Mouse (Mus musculus): Measurements from ENCODE around the gene Yae1d1.
"Not testable (repeated sequence)": the region's sequence is repeated elsewhere in the genome, so short reads cannot be mapped to it uniquely, and the experiment has no call there.

Yae1d1 gene

DNA sequence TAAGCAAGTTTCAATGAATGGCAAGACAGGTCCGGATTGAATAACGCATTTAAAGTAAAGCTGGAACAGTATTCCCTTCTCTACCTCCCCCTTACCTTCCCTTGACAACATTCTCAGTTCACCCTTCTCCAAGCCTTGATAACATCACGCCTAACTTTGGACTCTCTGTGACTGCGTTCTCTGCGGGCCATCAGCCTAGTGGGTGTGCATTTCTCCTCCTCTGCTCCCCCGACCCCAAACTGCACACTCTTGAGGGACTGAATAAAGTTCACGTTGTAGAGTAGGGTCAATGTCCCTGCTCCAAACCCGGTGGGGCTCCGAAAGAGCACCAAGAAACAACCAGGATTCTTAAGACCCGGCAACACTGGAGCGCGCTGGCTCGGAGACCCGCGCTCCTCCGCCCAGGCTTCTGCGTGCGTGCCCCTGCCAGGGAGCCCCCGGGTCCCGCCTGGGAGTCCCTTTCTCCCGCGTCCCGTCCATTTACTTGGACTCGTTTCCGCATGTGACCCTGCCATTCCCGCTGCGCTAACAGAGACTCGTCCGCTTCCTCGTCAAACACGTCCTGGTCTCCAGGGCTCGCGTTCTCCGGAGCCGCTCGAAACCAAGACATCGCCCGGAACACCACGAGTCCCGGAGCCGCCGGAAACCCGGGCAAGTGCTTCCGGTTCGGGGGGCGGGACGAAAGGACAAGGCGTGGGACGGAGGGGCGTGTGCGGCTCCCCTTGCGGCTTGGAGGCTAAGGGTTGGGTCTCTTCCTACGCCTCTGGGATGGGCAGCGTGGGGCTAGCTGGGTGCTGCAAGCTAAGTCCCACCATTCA, at the start of gene Yae1d1:
Gene Yae1d1 (minus strand): TSS at position 653 of the 818 bp plus-strand sequence.
- DNase-seq (ENCODE audit: low read depth, low spot score), result peak; percentile 84

DNA sequence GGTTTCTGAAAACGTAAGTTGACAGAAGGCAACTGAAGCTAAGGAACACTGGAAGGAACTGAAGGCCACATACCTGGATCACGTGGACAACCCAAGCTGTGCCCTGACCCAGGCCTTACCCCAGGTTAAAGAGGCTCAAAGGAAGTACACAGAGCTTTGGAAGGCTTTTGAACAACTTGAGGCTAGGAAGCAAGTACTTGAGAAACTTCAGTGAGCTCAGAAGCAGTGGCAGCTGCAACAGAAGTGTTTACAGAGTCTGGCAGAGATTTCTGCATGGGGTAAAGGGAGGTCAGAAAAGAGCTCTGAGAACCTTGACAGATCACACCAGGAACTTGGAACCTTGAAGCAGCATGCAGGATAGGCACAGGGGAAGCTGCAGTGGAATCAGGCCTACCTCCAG, 45.7 kb upstream of the Yae1d1 start:
- DNase-seq (ENCODE audit: low read depth, low spot score), result no peak

GRCm38 (mm10) chr13:18016604-18017003, 23.5 kb upstream of the Yae1d1 start:
- no peak for DNase-seq (ENCODE audit: low read depth, low spot score)

GRCm38 (mm10) chr13:18013205-18013604, 20.1 kb upstream of the Yae1d1 start:
- no peak for DNase-seq (ENCODE audit: low read depth, low spot score)

DNA sequence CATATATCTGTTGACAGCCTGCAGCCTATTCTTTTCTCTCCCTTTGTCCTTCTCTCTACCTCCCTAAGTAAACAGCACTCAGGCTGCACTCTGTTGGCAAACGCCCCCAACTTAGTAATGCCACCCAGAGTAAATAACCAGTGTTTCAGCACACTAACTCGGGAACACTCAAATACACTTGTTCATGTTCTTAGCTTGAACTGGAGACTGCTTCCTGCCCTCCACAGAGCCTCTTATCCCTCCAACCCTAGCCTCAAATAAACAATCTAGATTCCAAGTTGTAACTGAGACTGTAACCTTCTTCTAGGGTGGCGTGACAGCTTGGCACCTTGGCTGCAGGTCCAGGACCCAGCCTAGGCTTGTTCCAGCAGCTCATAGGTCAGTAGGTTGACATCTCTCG, 17.9 kb upstream of the Yae1d1 start:
- no peak for DNase-seq (ENCODE audit: low read depth, low spot score)

DNA sequence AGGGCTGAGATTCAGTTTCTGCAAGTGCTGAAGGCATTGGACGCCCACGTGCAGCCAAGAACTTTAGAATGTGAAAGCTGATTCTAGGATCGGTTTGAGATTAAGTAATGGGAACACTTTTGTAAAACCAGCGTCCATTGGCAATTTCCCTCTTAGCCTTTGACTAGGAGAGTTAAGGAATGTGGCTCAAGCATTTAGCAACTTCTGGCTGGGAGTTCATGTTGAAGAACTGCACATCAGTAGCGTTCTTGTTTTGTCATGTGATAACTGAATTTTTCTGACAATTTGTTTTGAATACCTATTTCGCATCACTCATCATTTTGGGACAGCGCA, 332 bp upstream of the Yae1d1 start:
- no peak for DNase-seq (ENCODE audit: low read depth, low spot score)

- no peak for DNase-seq (ENCODE audit: low read depth, low spot score)
Measured at GRCm38 (mm10) chr13:17992009-17992408, 1.1 kb downstream of the Yae1d1 start.

GRCm38 (mm10) chr13:17983194-17983593, 10.0 kb downstream of the Yae1d1 start:
- DNase-seq (ENCODE audit: low read depth, low spot score), result no peak

- DNase-seq (ENCODE audit: low read depth, low spot score), result no peak
Measured at GRCm38 (mm10) chr13:17982634-17983033, 10.5 kb downstream of the Yae1d1 start.

GRCm38 (mm10) chr13:17976854-17977739, 16.1 kb downstream of the Yae1d1 start:
- no peak for DNase-seq (ENCODE audit: low read depth, low spot score)

GRCm38 (mm10) chr13:17975891-17976290, 17.3 kb downstream of the Yae1d1 start:
- DNase-seq (ENCODE audit: low read depth, low spot score), result no peak

- DNase-seq (ENCODE audit: low read depth, low spot score), result no peak
Measured at GRCm38 (mm10) chr13:17975457-17975856, 17.7 kb downstream of the Yae1d1 start.

- DNase-seq (ENCODE audit: low read depth, low spot score), result no peak
Measured at GRCm38 (mm10) chr13:17974734-17975133, 18.4 kb downstream of the Yae1d1 start.

DNA sequence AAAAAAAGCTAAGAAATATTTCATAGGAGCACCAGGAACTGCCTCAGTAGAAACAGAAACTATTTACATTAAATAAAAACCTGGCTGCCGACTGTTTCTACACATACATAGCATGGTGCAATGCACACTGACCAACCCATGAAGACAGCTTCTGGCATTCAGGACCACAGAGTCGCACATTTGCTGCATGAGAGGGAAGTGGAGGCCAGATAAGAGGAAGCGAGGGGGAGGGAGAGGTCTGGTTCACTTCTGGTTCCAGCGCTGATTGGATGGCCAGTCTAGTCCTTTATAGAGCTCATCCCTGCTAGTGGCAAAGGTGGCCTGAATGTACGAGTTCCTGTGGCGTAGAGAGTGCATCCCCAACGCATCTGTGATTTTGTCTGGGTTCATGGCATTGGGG, 32.5 kb downstream of the Yae1d1 start:
- no peak for DNase-seq (ENCODE audit: low read depth, low spot score)

DNA sequence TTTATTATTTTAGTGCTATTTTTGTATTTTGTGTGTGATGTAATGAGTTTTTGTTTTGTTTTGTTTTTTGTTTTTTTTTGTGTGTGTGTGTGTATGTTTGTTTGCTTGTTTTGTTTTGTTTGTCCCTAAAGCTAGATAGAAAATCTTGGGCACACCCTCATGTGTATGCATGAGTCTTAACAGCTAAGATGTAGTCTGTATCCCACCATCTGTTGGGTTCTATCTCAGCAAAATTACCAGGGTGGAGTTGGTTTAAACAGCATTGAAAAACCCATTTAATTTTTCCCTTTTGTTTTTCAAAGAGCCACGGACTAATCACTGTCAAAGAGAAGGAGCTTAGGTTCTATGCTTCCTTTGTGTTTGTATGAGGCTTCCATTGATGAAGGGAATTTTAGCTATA, 38.9 kb downstream of the Yae1d1 start:
- DNase-seq (ENCODE audit: low read depth, low spot score), result no peak

DNA sequence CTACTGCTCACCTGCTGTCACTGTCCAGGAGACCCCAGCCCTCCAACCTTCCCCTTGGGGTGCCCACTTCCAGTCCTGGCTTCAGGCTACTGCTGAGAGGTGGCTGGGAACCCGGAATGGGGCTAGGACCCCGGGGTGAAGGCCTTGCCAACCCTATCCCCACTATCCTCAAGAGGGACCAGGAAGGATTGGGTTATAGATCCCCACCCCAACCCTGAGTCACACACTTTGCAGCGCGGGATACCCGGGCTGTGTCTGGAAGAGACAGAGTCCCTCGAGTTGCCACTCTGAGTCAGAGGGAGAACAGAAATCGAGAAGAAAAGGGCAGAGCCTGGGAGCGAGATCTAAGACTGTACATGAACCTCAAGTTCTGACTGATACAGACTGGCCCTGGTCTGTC, 42.6 kb downstream of the Yae1d1 start:
- DNase-seq (ENCODE audit: low read depth, low spot score), result not testable (repeated sequence)

DNA sequence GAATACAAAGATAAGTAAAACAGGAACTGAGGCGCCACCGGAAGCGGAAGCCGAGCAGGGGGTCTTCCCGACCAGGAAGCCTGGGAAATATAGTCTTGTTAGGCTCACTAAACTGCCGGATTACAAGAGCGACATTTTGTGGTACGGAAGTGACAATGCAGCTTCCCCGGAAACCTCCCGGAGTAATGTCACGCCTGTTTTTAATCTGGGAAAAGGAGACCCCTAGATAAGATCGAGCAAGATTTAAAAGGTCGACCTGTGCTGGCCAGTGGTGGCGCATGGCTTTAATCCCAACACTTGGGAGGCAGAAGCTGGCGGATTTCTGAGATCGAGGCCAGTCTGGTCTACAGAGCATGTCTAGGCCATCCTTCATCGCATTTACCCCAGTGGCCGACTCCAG, 43.6 kb downstream of the Yae1d1 start:
- DNase-seq (ENCODE audit: low read depth, low spot score), result no peak

GRCm38 (mm10) chr13:17944078-17944917, 48.9 kb downstream of the Yae1d1 start, which contains the start of gene Rala:
Rala (minus strand) TSS chr13:17944239.
- peak; percentile 77 for DNase-seq (ENCODE audit: low read depth, low spot score)

DNA sequence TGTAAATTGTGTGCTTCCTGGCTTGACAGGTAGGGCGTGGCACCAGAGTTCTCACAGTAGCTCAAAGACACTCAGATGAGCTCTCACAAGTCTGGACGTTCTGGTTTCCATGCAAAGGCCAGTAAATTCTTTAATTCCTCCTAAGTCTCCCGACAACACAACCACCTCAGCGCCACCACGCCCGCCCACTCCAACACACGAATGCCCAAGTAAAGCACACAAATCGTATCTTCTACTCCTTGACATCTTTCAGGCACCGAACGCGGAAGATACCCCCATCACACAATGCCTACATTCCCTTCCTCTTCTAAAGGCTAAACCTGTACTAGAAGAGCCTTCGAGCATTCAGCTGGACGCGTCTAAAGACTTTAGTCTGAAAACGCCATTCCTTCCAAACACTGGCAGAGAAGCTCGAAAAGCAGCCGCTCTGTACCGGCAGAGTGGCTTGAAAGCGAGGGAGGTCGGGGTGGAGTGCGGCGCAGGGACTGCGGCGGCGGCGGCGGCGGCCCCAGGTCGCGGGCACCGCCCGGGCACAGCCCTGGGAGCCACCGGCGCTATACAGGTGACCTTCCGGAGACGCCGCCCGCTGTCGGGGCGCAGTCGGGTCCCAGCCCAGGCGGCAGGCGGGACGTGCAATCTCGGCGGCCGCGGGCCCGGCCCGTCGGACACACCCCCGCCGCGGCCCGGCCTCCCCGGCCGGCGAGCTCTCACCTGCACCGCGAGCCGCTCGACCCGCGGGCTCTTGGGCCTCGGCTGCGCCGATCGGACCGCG, 49.7 kb downstream of the Yae1d1 start:
- DNase-seq (ENCODE audit: low read depth, low spot score), result peak; percentile 4

DNA sequence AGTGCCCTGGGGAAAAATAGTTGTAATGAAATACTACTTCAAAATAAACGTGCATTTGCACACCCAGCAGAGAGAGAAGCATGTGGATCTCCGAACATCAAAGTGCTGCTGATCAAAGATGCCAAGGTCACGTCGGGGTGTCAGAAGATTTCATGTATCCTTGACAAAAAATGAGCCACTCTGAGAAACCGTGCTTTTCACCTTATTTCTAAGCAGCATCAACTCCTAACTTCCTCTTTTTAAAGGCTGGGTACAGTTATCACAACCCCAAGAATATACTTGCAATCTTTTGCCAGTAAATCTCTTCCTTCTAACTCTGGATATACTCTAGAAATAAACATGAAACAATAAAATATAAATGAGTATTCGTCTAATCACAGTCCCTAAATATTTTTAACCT, 50.8 kb downstream of the Yae1d1 start:
- no peak for DNase-seq (ENCODE audit: low read depth, low spot score)
